Mouse (Mus musculus): ENCODE results near the gene Hipk3. TPM values are rescaled to one million over a fixed set of nuclear protein-coding genes. Genes with fewer than 3 reads are reported as not detected.
A peak's percentile ranks its signal among the peaks of the same experiment; 100 is the strongest.

Gene Hipk3
- total RNA-seq, 2 experiments from 2014 or later, result 50.7 to 52.9 TPM

GRCm38 (mm10) chr2:104472056-104472455, 22.2 kb downstream of the Hipk3 start:
- DNase-seq (ENCODE audit: low spot score in 2 of 2), result no peak

GRCm38 (mm10) chr2:104471161-104471560, 23.1 kb downstream of the Hipk3 start:
- no peak for DNase-seq (ENCODE audit: low spot score in 2 of 2)

GRCm38 (mm10) chr2:104470536-104470935, 23.7 kb downstream of the Hipk3 start:
- DNase-seq (ENCODE audit: low spot score in 2 of 2), result no peak

GRCm38 (mm10) chr2:104468419-104468818, 25.8 kb downstream of the Hipk3 start:
- DNase-seq (ENCODE audit: low spot score in 2 of 2), result no peak

- no peak for DNase-seq (ENCODE audit: low spot score in 2 of 2)
These were observed 27.2 kb downstream of the Hipk3 start for GRCm38 (mm10) chr2:104466908-104467616.

- no peak for DNase-seq (ENCODE audit: low spot score in 2 of 2)
These were observed 28.4 kb downstream of the Hipk3 start for GRCm38 (mm10) chr2:104465639-104466430.

GRCm38 (mm10) chr2:104460021-104460420, 34.2 kb downstream of the Hipk3 start:
- no peak for DNase-seq (ENCODE audit: low spot score in 2 of 2)

GRCm38 (mm10) chr2:104458569-104459332, 35.5 kb downstream of the Hipk3 start:
- DNase-seq (ENCODE audit: low spot score in 2 of 2), result no peak

GRCm38 (mm10) chr2:104457106-104457505, 37.1 kb downstream of the Hipk3 start:
- no peak for DNase-seq (ENCODE audit: low spot score in 2 of 2)

GRCm38 (mm10) chr2:104450685-104451084, 43.6 kb downstream of the Hipk3 start:
- no peak for DNase-seq (ENCODE audit: low spot score in 2 of 2)

GRCm38 (mm10) chr2:104449191-104449590, 45.1 kb downstream of the Hipk3 start:
- DNase-seq (ENCODE audit: low spot score in 2 of 2), result no peak

GRCm38 (mm10) chr2:104448201-104448600, 46.0 kb downstream of the Hipk3 start:
- no peak for DNase-seq (ENCODE audit: low spot score in 2 of 2)

GRCm38 (mm10) chr2:104446016-104446415, 48.2 kb downstream of the Hipk3 start:
- no peak for DNase-seq (ENCODE audit: low spot score in 2 of 2)

GRCm38 (mm10) chr2:104444776-104445175, 49.5 kb downstream of the Hipk3 start:
- DNase-seq (ENCODE audit: low spot score in 2 of 2), result peak; percentile 39 to 76

- no peak for DNase-seq (ENCODE audit: low spot score in 2 of 2)
These were observed 51.9 kb downstream of the Hipk3 start for GRCm38 (mm10) chr2:104442341-104442740.

- no peak for DNase-seq (ENCODE audit: low spot score in 2 of 2)
These were observed 58.0 kb downstream of the Hipk3 start for GRCm38 (mm10) chr2:104436226-104436625.

GRCm38 (mm10) chr2:104431067-104431466, 63.2 kb downstream of the Hipk3 start:
- no peak for DNase-seq (ENCODE audit: low spot score in 2 of 2)

GRCm38 (mm10) chr2:104430566-104430965, 63.7 kb downstream of the Hipk3 start:
- DNase-seq (ENCODE audit: low spot score in 2 of 2), result no peak

- no peak for DNase-seq (ENCODE audit: low spot score in 2 of 2)
These were observed 68.1 kb downstream of the Hipk3 start for GRCm38 (mm10) chr2:104426112-104426511.

- DNase-seq (ENCODE audit: low spot score in 2 of 2), result peak in 1 of 2 experiments; percentile 63
These were observed 72.0 kb downstream of the Hipk3 start for GRCm38 (mm10) chr2:104422230-104422629.

GRCm38 (mm10) chr2:104420805-104421204, 73.4 kb downstream of the Hipk3 start:
- DNase-seq (ENCODE audit: low spot score in 2 of 2), result no peak

GRCm38 (mm10) chr2:104419999-104420398, 74.2 kb downstream of the Hipk3 start:
- no peak for DNase-seq (ENCODE audit: low spot score in 2 of 2)

All from layer of hippocampus, postnatal 14 days (tissue).